Mouse (Mus musculus) stomach, postnatal 0 days (tissue): ENCODE results near the gene Rgl3.

Experiments
- CTCF ChIP-seq: IDR thresholded peaks from 2 replicates; pipeline ENCODE4 v1.5.1; 2016; ENCODE audit warnings: antibody characterized with exemption, low read depth, mild to moderate bottlenecking, moderate library complexity
- EP300 ChIP-seq: optimal IDR thresholded peaks from 2 replicates; pipeline ENCODE3; 2016; ENCODE audit warnings: antibody characterized with exemption

DNA sequence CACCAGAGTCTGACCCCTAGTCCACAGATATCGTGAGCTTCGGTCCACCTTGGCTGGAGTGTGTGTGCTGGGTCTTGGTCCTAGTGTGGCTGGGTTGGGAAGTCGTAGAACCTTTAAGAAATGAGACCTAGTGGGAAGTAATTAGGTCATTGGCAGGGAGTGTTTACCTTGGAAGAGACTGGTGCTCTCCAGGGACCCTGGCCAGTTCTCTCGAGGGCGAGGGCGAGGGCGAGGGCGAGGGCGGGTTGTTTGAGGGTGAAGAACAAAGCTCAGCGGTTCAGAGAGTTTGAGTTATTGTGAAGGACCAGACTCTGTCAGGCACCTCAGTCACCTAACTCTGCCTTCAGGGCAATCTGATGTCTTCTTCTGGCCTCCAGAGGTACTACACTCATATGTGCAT lies 48.6 kb upstream of the Rgl3 start:
- no peak for TF ChIP-seq EP300
- TF ChIP-seq CTCF, result no peak
